Mouse (Mus musculus) forebrain, postnatal 0 days (tissue): ENCODE measurements around the gene March9. TPM values are rescaled to one million over a fixed set of nuclear protein-coding genes. Genes with fewer than 3 reads are reported as not detected.

Source experiments
- ATAC-seq: fragments of 200-750 bp; cut with Nextera tagmentation; 2 replicates; pipeline ENCODE4 v1.8.0; 2017; ENCODE audit warnings: mild to moderate bottlenecking, moderate library complexity
- DNase-seq: peaks from one replicate; pipeline ENCODE4 v3.0.0-alpha.2; 2015
- H3K27ac ChIP-seq: fragments of 300-500 bp; sonication (generic); 2 replicates; pipeline ENCODE4 v1.5.1; 2014; ENCODE audit warnings: low read depth, mild to moderate bottlenecking, antibody characterized with exemption, low read length, moderate library complexity, mixed read lengths
- H3K27me3 ChIP-seq: fragments of 300-500 bp; sonication (generic); 2 replicates; pipeline ENCODE4 v1.6.1; 2014; ENCODE audit warnings: mild to moderate bottlenecking, low read length, mixed read lengths; ENCODE audit not compliant: insufficient read depth
- H3K36me3 ChIP-seq: fragments of 300-500 bp; sonication (generic); 2 replicates; pipeline ENCODE4 v1.6.1; 2014; ENCODE audit warnings: mild to moderate bottlenecking, moderate library complexity; ENCODE audit not compliant: insufficient read depth
- H3K4me1 ChIP-seq: fragments of 300-500 bp; sonication (generic); 2 replicates; pipeline ENCODE4 v1.6.1; 2014; ENCODE audit warnings: antibody characterized with exemption; ENCODE audit not compliant: insufficient read depth
- H3K4me2 ChIP-seq: fragments of 300-500 bp; sonication (generic); 2 replicates; pipeline ENCODE4 v1.6.1; 2014; ENCODE audit warnings: low read depth, mild to moderate bottlenecking, moderate library complexity
- H3K4me3 ChIP-seq: fragments of 300-500 bp; sonication (generic); 2 replicates; pipeline ENCODE4 v1.5.1; 2014; ENCODE audit warnings: low read depth, low read length, mixed read lengths
- H3K9ac ChIP-seq: fragments of 300-500 bp; sonication (generic); 2 replicates; pipeline ENCODE4 v1.6.1; 2014; ENCODE audit warnings: mild to moderate bottlenecking
- H3K9me3 ChIP-seq: fragments of 300-500 bp; sonication (generic); 2 replicates; pipeline ENCODE4 v1.6.1; 2016; ENCODE audit warnings: low read length
- CTCF ChIP-seq: sonication (generic); IDR thresholded peaks from 2 replicates; pipeline ENCODE4 v1.5.1; 2016; ENCODE audit warnings: antibody characterized with exemption, control low read depth, low read depth
- WGBS: fragments of 180-500 bp; shearing (Covaris S2); extraction: QIAGEN DNeasy Blood & Tissue Kit; methylation state at CpG from one replicate; pipeline ENCODE4 v1.1.7; 2014; 5-methylcytosine and 5-hydroxymethylcytosine counted together
- polyA plus RNA-seq: library from polyadenylated mRNA; unstranded; fragments of >200 nt; fragmentation: Nextera tagmentation; extraction: Ambion mirVana; gene quantifications from 2 replicates; pipeline ENCODE4 v1.2.1, GENCODE M21; 2015
- total RNA-seq: library from RNA; depleted of rRNA; stranded (reverse); fragments of >200 nt; gene quantifications from 2 replicates; pipeline ENCODE4 v1.2.3, GENCODE M21; 2014; rRNA removed

Gene March9
- total and polyA plus RNA-seq, 2 experiments from 2014 or later = 7.9 to 75.8 TPM

- Histone ChIP-seq H3K4me2 (no peak overlapping the region), H3K27me3 (no peaks in the 10 kb centered on the region), H3K9ac (no peak overlapping the region), H3K27ac (no peak overlapping the region), H3K36me3 (peaks cover 4% of the 10 kb centered on the region), H3K4me3 (no peak overlapping the region), H3K4me1 (no peaks in the 10 kb centered on the region), H3K9me3 (no peaks in the 10 kb centered on the region)
- WGBS = 90% methylated on average over 8 of the region's 8 CpGs
- TF ChIP-seq CTCF = no peak
- ATAC-seq (no peak), DNase-seq (no peak)
Measured at GRCm38 (mm10) chr10:127033301-127033741, 26.7 kb downstream of the March9 start.

- ATAC-seq (peak; percentile 91), DNase-seq (peak; percentile 96)
- peak within 1 kb of the TSS; percentile 78 for H3K9ac ChIP-seq
- WGBS = 4% methylated on average over 55 of the region's 56 CpGs
- peak within 1 kb of the TSS; percentile 62 for H3K4me2 ChIP-seq
- peak; percentile 96 for TF ChIP-seq CTCF
- no peaks in the 10 kb centered on the region for H3K4me1 ChIP-seq
- H3K9me3 ChIP-seq = no peaks in the 10 kb centered on the region
- H3K27ac ChIP-seq = peak within 1 kb of the TSS; percentile 60
- H3K36me3 ChIP-seq = peaks cover 25% of the 10 kb centered on the region
- peak within 1 kb of the TSS; percentile 68 for H3K4me3 ChIP-seq
- H3K27me3 ChIP-seq = no peaks in the 10 kb centered on the region
Measured at GRCm38 (mm10) chr10:127030336-127031296, 29.4 kb downstream of the March9 start, which contains the start of gene Tsfm. TSS of gene Tsfm (minus strand) at chr10:127030840.

GRCm38 (mm10) chr10:127018422-127018821, 41.6 kb downstream of the March9 start:
- no peaks in the 10 kb centered on the region for H3K4me1 ChIP-seq
- DNase-seq (no peak), ATAC-seq (no peak)
- H3K9me3 ChIP-seq = no peaks in the 10 kb centered on the region
- no peaks in the 10 kb centered on the region for H3K27me3 ChIP-seq
- no peak overlapping the region for H3K27ac ChIP-seq
- no peak overlapping the region for H3K9ac ChIP-seq
- WGBS = 75% methylated on average over 16 of the region's 16 CpGs
- H3K4me3 ChIP-seq = no peak overlapping the region
- no peak overlapping the region for H3K4me2 ChIP-seq
- peaks cover 15% of the 10 kb centered on the region for H3K36me3 ChIP-seq
- no peak for TF ChIP-seq CTCF

DNA sequence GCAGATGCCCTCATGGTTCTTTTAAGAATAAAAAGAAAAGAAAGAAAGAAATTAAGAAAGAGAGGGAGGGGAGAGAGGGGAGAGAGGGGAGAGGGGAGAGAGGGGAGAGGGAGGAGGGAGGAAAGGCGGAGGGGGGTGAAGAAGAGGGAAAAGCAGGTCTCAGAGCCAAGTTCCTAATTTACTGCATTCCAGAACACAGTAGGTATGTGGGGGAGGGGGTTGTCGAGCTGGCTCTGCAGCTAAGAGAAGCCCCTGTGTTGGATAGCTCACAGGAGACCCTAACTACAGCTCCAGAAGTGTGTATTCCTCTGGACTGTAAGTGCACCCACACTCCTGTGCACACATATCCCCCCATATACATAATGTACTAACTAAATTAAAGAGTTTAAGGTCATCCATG, 42.9 kb downstream of the March9 start:
- WGBS = 25% methylated on average over 2 of the region's 2 CpGs
- H3K4me3 ChIP-seq = no peak overlapping the region
- no peak for ATAC-seq
- H3K36me3 ChIP-seq = peaks cover 4% of the 10 kb centered on the region; the same call in 1 of the 2 replicates
- H3K4me2 ChIP-seq = no peak overlapping the region
- H3K27ac ChIP-seq = no peak overlapping the region
- H3K9me3 ChIP-seq = no peaks in the 10 kb centered on the region
- H3K27me3 ChIP-seq = no peaks in the 10 kb centered on the region
- DNase-seq = no peak
- no peaks in the 10 kb centered on the region for H3K4me1 ChIP-seq
- H3K9ac ChIP-seq = no peak overlapping the region
- no peak for TF ChIP-seq CTCF

DNA sequence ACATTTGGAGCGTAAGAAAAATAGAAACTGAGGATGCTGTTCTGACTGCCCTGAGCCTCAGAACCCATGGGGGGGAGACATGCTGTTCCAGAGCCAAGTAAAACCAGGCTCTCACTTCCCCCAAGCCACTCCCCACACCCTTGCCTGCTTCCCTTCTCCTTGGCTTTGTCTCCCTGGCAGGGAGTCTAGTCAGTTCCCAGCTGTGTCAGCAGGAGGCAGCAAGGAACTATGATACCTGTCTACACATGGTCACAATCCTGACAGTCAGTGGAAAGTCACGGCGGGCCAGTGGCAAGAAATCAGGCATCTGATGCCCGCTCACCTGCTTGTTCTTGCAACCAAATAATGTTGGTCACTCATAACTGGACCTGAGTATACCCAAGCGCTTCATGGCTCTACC, 43.5 kb downstream of the March9 start:
- WGBS = 64% methylated on average over 5 of the region's 5 CpGs
- Histone ChIP-seq H3K4me2 (no peak overlapping the region), H3K4me3 (no peak overlapping the region), H3K27me3 (no peaks in the 10 kb centered on the region), H3K36me3 (no peaks in the 10 kb centered on the region), H3K9me3 (no peaks in the 10 kb centered on the region), H3K9ac (no peak overlapping the region), H3K4me1 (no peaks in the 10 kb centered on the region), H3K27ac (no peak overlapping the region)
- no peak for ATAC-seq
- no peak for DNase-seq
- TF ChIP-seq CTCF = 0 out of 2 replicates have a peak, but pooled peaks have one; percentile 30

Other genes with a start within 250 kb of the March9 start
- 11.8 and 13.7 TPM in 2 replicates for gene Atp23, start 158.8 kb downstream of the March9 start, total RNA-seq
- 14.6 and 16.7 TPM in 2 replicates for gene Atp23, start 158.8 kb downstream of the March9 start, polyA plus RNA-seq
- 45.9 and 56.0 TPM in 2 replicates for gene Ctdsp2, start 81.5 kb downstream of the March9 start, total RNA-seq
- 12.8 and 14.4 TPM in 2 replicates for gene Ctdsp2, start 81.5 kb downstream of the March9 start, polyA plus RNA-seq
- gene Avil, start 59.5 kb downstream of the March9 start, total RNA-seq = 0.08 and 0.67 TPM in 2 replicates
- gene Avil, start 59.5 kb downstream of the March9 start, polyA plus RNA-seq = 0.18 and 0.24 TPM in 2 replicates
- gene Tsfm, start 29.3 kb downstream of the March9 start, total RNA-seq = 39.2 and 55.6 TPM in 2 replicates
- gene Tsfm, start 29.3 kb downstream of the March9 start, polyA plus RNA-seq = 45.8 and 52.1 TPM in 2 replicates
- 9.2 and 10.9 TPM in 2 replicates for gene Mettl1, start 18.8 kb downstream of the March9 start, total RNA-seq
- gene Mettl1, start 18.8 kb downstream of the March9 start, polyA plus RNA-seq = 16.1 and 21.0 TPM in 2 replicates
- gene Eef1akmt3, start 18.7 kb downstream of the March9 start, total RNA-seq = 0.14 TPM in 1 of 2 replicates, not detected in the other
- gene Eef1akmt3, start 18.7 kb downstream of the March9 start, polyA plus RNA-seq = 0.08 and 0.15 TPM in 2 replicates
- 0.08 and 0.33 TPM in 2 replicates for gene Cyp27b1, start 11.9 kb downstream of the March9 start, total RNA-seq
- 0.11 TPM in 2 replicates for gene Cyp27b1, start 11.9 kb downstream of the March9 start, polyA plus RNA-seq
- 432 and 445 TPM in 2 replicates for gene Cdk4, start 3.4 kb upstream of the March9 start, total RNA-seq
- gene Cdk4, start 3.4 kb upstream of the March9 start, polyA plus RNA-seq = 656 and 790 TPM in 2 replicates
- 105 and 201 TPM in 2 replicates for gene Tspan31, start 10.1 kb upstream of the March9 start, total RNA-seq
- gene Tspan31, start 10.1 kb upstream of the March9 start, polyA plus RNA-seq = 83.9 and 98.1 TPM in 2 replicates
- 220 and 258 TPM in 2 replicates for gene Agap2, start 15.1 kb upstream of the March9 start, total RNA-seq
- 3.5 and 4.6 TPM in 2 replicates for gene Agap2, start 15.1 kb upstream of the March9 start, polyA plus RNA-seq
- 118 and 119 TPM in 2 replicates for gene Os9, start 60.9 kb upstream of the March9 start, total RNA-seq
- 122 TPM in 2 replicates for gene Os9, start 60.9 kb upstream of the March9 start, polyA plus RNA-seq
- gene B4galnt1, start 105.0 kb upstream of the March9 start, total RNA-seq = 87.9 and 94.4 TPM in 2 replicates
- 87.3 and 87.8 TPM in 2 replicates for gene B4galnt1, start 105.0 kb upstream of the March9 start, polyA plus RNA-seq
- 0.10 TPM in 1 of 2 replicates, not detected in the other for gene Slc26a10, start 120.5 kb upstream of the March9 start, total RNA-seq
- gene Slc26a10, start 120.5 kb upstream of the March9 start, polyA plus RNA-seq = 0.80 and 1.1 TPM in 2 replicates
- 45.4 and 61.3 TPM in 2 replicates for gene Arhgef25, start 129.9 kb upstream of the March9 start, total RNA-seq
- gene Arhgef25, start 129.9 kb upstream of the March9 start, polyA plus RNA-seq = 14.8 and 16.9 TPM in 2 replicates
- gene Dtx3, start 135.5 kb upstream of the March9 start, total RNA-seq = 198 and 245 TPM in 2 replicates
- 175 and 178 TPM in 2 replicates for gene Dtx3, start 135.5 kb upstream of the March9 start, polyA plus RNA-seq
- 21.5 and 23.3 TPM in 2 replicates for gene Pip4k2c, start 151.4 kb upstream of the March9 start, total RNA-seq
- 17.8 and 20.1 TPM in 2 replicates for gene Pip4k2c, start 151.4 kb upstream of the March9 start, polyA plus RNA-seq
- 210 and 223 TPM in 2 replicates for gene Kif5a, start 203.2 kb upstream of the March9 start, total RNA-seq
- gene Kif5a, start 203.2 kb upstream of the March9 start, polyA plus RNA-seq = 62.0 and 84.0 TPM in 2 replicates
- gene Dctn2, start 206.2 kb upstream of the March9 start, total RNA-seq = 272 and 300 TPM in 2 replicates
- 332 and 343 TPM in 2 replicates for gene Dctn2, start 206.2 kb upstream of the March9 start, polyA plus RNA-seq
- gene Mbd6, start 228.8 kb upstream of the March9 start, total RNA-seq = 5.9 and 9.4 TPM in 2 replicates
- 4.1 and 4.8 TPM in 2 replicates for gene Mbd6, start 228.8 kb upstream of the March9 start, polyA plus RNA-seq